Mouse (Mus musculus): ENCODE data around the gene Olfr1024.

Gene Olfr1024

DNA sequence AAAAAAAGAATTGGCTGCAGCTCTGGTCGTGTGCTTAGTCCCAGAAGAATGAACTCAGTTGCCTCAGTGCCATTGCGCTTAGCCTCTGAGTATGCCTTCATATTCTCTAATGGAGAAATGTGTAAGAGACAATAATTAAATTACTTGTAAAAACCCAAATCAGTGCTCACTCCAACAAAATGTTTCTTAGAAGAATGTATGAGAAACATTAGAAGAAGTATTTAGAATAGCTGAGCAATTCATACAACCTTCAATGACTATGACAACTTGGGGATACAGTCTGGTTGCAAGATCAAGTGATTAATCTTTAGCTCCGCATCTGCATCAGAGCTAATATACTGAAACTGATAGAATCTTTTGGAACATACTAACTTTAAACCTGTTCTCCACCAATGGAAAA lies at the start of gene Olfr1024:
Olfr1024 (minus strand) TSS at position 101 of the 400 bp plus-strand sequence.
- DNase-seq (ENCODE audit: low spot score in 2 of 2), result no peak

GRCm38 (mm10) chr2:85950137-85950536 lies 45.3 kb upstream of the Olfr1024 start, which contains the start of gene Olfr1028:
TSS of gene Olfr1028 (plus strand) at chr2:85950437.
- DNase-seq (ENCODE audit: low spot score in 2 of 2), result no peak

- DNase-seq (ENCODE audit: low spot score in 2 of 2), result no peak
These were observed 16.4 kb upstream of the Olfr1024 start, which contains the start of gene Olfr1026 for GRCm38 (mm10) chr2:85921258-85921657. TSS of gene Olfr1026 (plus strand) at chr2:85921558.

- DNase-seq (ENCODE audit: low spot score in 2 of 2), result no peak
These were observed 10.0 kb upstream of the Olfr1024 start, which contains the start of gene Olfr1025-ps1 for GRCm38 (mm10) chr2:85914893-85915292. TSS of gene Olfr1025-ps1 (plus strand) at chr2:85915193.

- DNase-seq (ENCODE audit: low spot score in 2 of 2), result no peak
These were observed 8.3 kb upstream of the Olfr1024 start for GRCm38 (mm10) chr2:85913197-85913596.

DNA sequence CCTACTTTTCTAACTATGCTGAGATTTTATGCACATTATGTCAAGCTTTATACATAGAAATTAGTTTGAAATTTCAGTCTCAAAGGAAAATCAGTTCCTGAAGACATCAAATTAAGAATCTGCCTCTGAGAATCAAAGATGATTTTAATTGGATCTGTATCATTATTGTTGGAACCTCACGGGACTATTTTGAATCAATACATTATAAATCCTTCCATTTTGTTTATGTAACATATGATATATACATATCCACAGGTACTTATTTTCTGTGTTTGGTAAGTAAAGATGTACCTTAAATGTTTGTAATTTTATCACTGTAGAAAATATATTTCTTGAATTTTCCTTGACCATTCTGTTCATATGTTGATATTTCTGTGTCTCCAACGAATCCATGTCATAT lies 19.5 kb downstream of the Olfr1024 start, which contains the start of gene Olfr1023:
Olfr1023 (plus strand) TSS at position 301 of the 400 bp plus-strand sequence.
- no peak for DNase-seq (ENCODE audit: low spot score in 2 of 2)

GRCm38 (mm10) chr2:85868294-85868693 lies 36.6 kb downstream of the Olfr1024 start, which contains the start of gene Olfr1022:
TSS of gene Olfr1022 (plus strand) at chr2:85868594.
- DNase-seq (ENCODE audit: low spot score in 2 of 2), result no peak

Measured in thymus, postnatal 10 days (tissue).